Mouse (Mus musculus) heart, postnatal 0 days (tissue): Measurements from ENCODE around the gene Ppt2. TPM values are rescaled to one million over a fixed set of nuclear protein-coding genes. Genes with fewer than 3 reads are reported as not detected.

ENCODE experiments used
- ATAC-seq: fragments of 200-750 bp; cut with Nextera tagmentation; 2 replicates; pipeline ENCODE4 v1.8.0; 2017; ENCODE audit warnings: low read depth, moderate number of reproducible peaks, moderate library complexity; ENCODE audit not compliant: insufficient read depth
- DNase-seq: peaks from one replicate; pipeline ENCODE4 v3.0.0-alpha.2; 2016; ENCODE audit warnings: low spot score
- H3K27ac ChIP-seq: fragments of 300-500 bp; sonication (generic); 2 replicates; pipeline ENCODE4 v1.5.1; 2014; ENCODE audit warnings: low read depth, mild to moderate bottlenecking
- H3K27me3 ChIP-seq: fragments of 300-500 bp; sonication (generic); 2 replicates; pipeline ENCODE4 v1.6.1; 2014; ENCODE audit warnings: low read length, mixed read lengths; ENCODE audit not compliant: control insufficient read depth, insufficient read depth
- H3K36me3 ChIP-seq: fragments of 300-500 bp; sonication (generic); replicated peaks from 2 replicates; pipeline ENCODE4 v1.6.1; 2014; ENCODE audit warnings: low read length, mixed read lengths; ENCODE audit not compliant: control insufficient read depth, insufficient read depth
- H3K4me1 ChIP-seq: fragments of 300-500 bp; sonication (generic); 2 replicates; pipeline ENCODE4 v1.6.1; 2014; ENCODE audit warnings: antibody characterized with exemption; ENCODE audit not compliant: control insufficient read depth, insufficient read depth
- H3K4me2 ChIP-seq: fragments of 300-500 bp; sonication (generic); 2 replicates; pipeline ENCODE4 v1.6.1; 2014; ENCODE audit warnings: low read depth, mild to moderate bottlenecking, low read length, moderate library complexity
- H3K4me3 ChIP-seq: fragments of 300-500 bp; sonication (generic); 2 replicates; pipeline ENCODE4 v1.5.1; 2014; ENCODE audit warnings: low read depth, low read length
- H3K9ac ChIP-seq: fragments of 300-500 bp; sonication (generic); replicated peaks from 2 replicates; pipeline ENCODE4 v1.6.1; 2014; ENCODE audit warnings: low read depth, low read length, mixed read lengths
- H3K9me3 ChIP-seq: fragments of 300-500 bp; sonication (generic); replicated peaks from 2 replicates; pipeline ENCODE4 v1.6.1; 2016; ENCODE audit warnings: low read length; ENCODE audit not compliant: control insufficient read depth
- CTCF ChIP-seq: IDR thresholded peaks from 2 replicates; pipeline ENCODE4 v1.5.1; 2016; ENCODE audit warnings: antibody characterized with exemption, control low read depth, low read depth
- EP300 ChIP-seq: IDR thresholded peaks from 2 replicates; pipeline ENCODE4 v1.6.1; 2016; ENCODE audit warnings: antibody characterized with exemption, low read depth
- WGBS: fragments of 180-500 bp; shearing (Covaris S2); extraction: QIAGEN DNeasy Blood & Tissue Kit; methylation state at CpG from one replicate; pipeline ENCODE4 v1.1.7; 2014; 5-methylcytosine and 5-hydroxymethylcytosine counted together
- polyA plus RNA-seq: library from polyadenylated mRNA; unstranded; fragments of >200 nt; fragmentation: Nextera tagmentation; extraction: Ambion mirVana; gene quantifications from 2 replicates; pipeline ENCODE4 v1.2.1, GENCODE M21; 2015
- total RNA-seq: library from RNA; depleted of rRNA; stranded (reverse); fragments of >200 nt; gene quantifications from 2 replicates; pipeline ENCODE4 v1.2.3, GENCODE M21; 2014; ENCODE audit warnings: low replicate concordance; rRNA removed

The Ppt2 gene
- total RNA-seq, result 35.7 and 37.4 TPM in 2 replicates
- polyA plus RNA-seq, result 24.0 and 25.7 TPM in 2 replicates

DNA sequence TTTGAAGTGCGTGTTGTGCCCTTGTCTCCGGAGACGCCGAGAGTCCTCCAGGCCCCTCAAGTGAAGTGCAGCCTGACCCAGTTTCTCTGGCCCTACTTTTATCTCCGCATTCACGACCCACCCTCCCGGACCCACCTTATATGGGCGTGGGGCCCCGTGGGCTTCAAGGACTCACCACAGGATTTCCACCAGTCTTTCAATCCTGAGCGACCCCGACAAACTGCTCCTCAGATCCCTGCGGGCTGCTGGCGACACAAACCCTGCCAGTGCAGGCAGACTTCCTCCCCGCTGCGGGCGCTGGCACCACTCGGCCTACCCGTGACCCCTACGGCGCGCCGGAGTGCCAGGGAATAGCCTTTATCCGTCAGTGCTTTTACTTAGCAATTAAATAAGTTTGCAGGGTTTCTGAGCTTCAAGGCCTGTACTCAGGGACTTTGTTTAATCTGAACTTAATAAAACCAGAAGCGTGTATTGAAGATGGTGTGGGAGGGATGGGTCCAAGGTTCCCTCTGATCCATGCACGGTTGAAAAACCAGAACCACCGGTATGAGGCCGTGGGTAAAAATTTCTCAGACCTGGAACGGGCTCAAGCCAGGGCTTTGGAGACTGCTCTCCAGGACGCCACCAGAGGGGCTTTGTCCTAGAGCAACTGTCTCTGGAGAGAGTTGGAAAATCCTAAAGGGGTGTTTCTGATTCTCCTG, at the start of gene Ppt2:
Ppt2 (minus strand) TSS at position 568 of the 701 bp plus-strand sequence.
- Histone ChIP-seq H3K9me3 (no peaks in the 10 kb centered on the region), H3K4me3 (peak within 1 kb of the TSS; percentile 69), H3K9ac (peak within 1 kb of the TSS; percentile 59), H3K27ac (peak within 1 kb of the TSS; percentile 96), H3K4me1 (peaks cover 16% of the 10 kb centered on the region), H3K36me3 (peaks cover 20% of the 10 kb centered on the region), H3K4me2 (peak within 1 kb of the TSS; percentile 85), H3K27me3 (peaks cover 41% of the 10 kb centered on the region)
- ATAC-seq (peak; percentile 22; the same call in 1 of the 2 replicates), DNase-seq (no peak)
- WGBS, result 4% methylated on average over 29 of the region's 29 CpGs
- TF ChIP-seq EP300 (no peak), CTCF (no peak)

DNA sequence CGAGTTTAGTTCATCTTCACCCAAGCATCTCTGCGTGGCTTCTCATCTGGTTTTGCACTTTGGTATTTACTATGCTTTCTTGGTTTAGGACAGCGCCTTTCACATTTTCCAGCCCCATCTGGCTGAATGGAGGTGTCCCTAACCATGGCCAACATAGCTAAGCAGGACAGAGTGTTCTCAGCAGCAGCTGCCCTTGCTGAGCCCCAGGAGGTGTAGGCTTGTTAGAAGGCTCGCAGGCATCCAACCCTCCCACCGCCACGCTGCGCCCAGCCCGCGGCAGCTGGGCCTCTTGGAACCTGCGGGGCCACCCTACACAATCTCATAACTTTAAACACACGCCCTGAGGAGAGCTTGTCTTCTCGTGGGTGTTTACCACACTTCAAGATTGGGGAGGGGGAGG, 48.4 kb upstream of the Ppt2 start:
- Histone ChIP-seq H3K36me3 (no peaks in the 10 kb centered on the region), H3K9me3 (no peaks in the 10 kb centered on the region), H3K4me1 (peaks cover 23% of the 10 kb centered on the region), H3K9ac (no peak overlapping the region), H3K27ac (no peak overlapping the region), H3K4me2 (no peak overlapping the region), H3K27me3 (peaks cover 44% of the 10 kb centered on the region), H3K4me3 (no peak overlapping the region)
- DNase-seq (no peak), ATAC-seq (no peak)
- WGBS, result 66% methylated on average over 12 of the region's 12 CpGs
- TF ChIP-seq CTCF (no peak), EP300 (no peak)

DNA sequence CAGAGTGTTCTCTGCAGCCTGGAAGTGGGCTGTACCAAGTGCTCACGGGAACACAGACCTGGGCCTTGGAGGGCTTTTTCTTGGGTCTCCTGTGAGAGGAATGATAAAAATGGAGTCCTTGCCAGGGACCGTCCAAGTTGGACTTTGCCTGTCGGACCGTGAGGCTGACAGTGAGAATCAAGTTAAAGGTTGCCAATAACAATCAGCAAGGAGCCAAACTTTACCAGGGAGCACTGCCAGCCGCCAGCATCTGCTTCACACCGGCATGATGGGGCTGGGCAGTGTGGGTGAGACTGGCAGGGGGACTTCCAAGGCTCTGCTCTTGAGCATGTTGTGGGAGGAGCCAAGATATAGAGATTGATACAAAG, 47.8 kb upstream of the Ppt2 start:
- Histone ChIP-seq H3K9ac (no peak overlapping the region), H3K4me1 (peaks cover 23% of the 10 kb centered on the region), H3K27me3 (peaks cover 50% of the 10 kb centered on the region), H3K4me3 (no peak overlapping the region), H3K27ac (no peak overlapping the region), H3K9me3 (no peaks in the 10 kb centered on the region), H3K4me2 (no peak overlapping the region), H3K36me3 (no peaks in the 10 kb centered on the region)
- ATAC-seq, result no peak
- WGBS, result 62% methylated on average over 6 of the region's 6 CpGs
- TF ChIP-seq CTCF (no peak), EP300 (no peak)
- DNase-seq, result no peak

DNA sequence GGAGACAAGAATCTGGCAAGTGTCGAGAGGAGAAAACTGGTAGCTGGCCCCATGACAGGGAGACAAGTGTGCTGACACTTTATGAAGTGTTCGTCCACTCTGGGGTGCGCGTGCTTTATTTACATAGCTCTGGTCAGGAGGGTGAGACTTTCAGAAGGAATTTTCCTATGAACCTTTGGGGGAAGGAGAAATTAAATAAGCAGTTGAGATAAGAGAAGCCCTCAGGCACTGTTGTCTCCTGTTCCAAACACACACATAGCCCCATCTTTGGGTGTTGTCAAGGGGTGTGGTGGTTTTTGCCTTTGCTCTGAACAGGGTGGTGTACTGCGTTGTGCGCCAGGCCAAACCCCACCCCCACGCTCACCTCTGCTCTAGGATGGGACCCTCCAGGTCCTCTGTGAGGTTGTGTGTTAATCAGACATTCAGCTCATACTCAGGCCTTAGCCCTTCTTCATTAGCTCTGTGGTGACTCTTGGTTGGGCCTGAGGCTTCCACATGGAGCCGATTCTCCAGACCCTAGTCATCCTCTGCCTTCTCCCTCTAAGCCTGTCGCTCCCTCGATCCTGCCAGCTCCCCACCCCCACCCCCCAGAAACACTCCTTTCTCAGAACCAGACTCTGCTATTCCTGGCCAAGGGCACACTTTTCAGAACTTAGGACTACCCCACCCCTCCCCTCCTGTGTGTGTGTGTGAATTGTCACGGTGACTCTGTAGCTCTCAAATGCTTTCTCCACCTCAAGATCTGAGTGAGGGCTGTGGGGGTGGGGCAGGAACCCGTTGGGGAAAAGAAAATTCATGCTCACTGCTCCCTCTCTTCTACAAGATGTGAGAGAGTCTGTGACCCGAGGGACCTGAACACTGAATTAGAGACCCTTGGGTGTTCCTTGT, 47.1 kb upstream of the Ppt2 start:
- Histone ChIP-seq H3K27me3 (peaks cover 56% of the 10 kb centered on the region), H3K4me1 (peaks cover 23% of the 10 kb centered on the region), H3K4me3 (no peak overlapping the region), H3K4me2 (no peak overlapping the region), H3K36me3 (no peaks in the 10 kb centered on the region), H3K9ac (no peak overlapping the region), H3K9me3 (no peaks in the 10 kb centered on the region), H3K27ac (no peak overlapping the region)
- ATAC-seq (no peak), DNase-seq (no peak)
- TF ChIP-seq CTCF (no peak), EP300 (no peak)
- 46% methylated on average over 13 of the region's 13 CpGs for WGBS

DNA sequence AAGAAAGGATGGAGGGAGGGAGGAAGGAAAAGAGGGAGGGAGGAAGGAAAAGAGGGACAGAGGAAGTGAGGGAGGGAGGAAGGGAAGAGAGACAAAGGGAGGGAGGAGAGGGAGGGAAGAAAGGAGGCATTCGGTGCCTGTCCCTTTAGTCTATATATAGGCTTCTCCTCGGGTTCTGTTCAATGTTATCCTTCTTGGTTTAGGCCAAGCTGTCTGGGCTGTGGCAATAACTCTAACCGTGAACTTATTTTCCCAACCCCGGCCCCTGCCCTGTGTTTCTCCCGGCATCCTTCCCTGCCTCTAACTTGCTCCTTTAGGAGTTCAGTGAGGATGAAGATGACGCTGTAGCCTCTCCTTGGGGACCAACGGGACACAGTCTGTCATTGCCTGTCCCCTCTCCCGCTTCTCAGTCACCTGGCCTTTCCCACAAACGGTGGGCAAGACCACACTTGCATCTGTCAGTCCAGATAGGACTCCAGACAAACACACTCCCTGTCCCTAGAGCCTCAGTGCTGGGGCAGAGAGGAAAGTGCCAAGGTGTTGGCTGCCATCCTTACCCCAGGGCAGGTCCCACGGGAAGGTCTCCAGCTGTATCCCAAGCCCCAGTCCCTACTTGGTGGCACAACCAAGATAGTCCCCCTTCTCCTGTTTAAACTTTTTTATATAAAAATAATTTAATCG, 46.4 kb upstream of the Ppt2 start:
- ATAC-seq, result no peak

More for the DNA sequence above, 46.4 kb upstream of the Ppt2 start:
- H3K4me1 ChIP-seq, result peaks cover 23% of the 10 kb centered on the region
- H3K36me3 ChIP-seq, result no peaks in the 10 kb centered on the region
- no peak overlapping the region for H3K4me2 ChIP-seq
- no peak overlapping the region for H3K27ac ChIP-seq
- H3K9ac ChIP-seq, result no peak overlapping the region
- WGBS, result 38% methylated on average over 11 of the region's 11 CpGs
- no peak for TF ChIP-seq EP300
- no peak for TF ChIP-seq CTCF
- no peak overlapping the region for H3K4me3 ChIP-seq
- no peaks in the 10 kb centered on the region for H3K9me3 ChIP-seq
- DNase-seq, result no peak
- H3K27me3 ChIP-seq, result peaks cover 56% of the 10 kb centered on the region
